Comparison of ENCODE assay signal across 10 mouse cellular contexts in genomic region chr13:5302141-5302540, GRCm38 (mm10).
DNase-seq lines count a peak whose midpoint lies in the region; ATAC-seq lines count a peak whose summit lies in the region.
"Had no signal": no experiment of that assay in that cellular context is flagged by ENCODE, and none has a peak within 500 bp of the region (broad histone marks: within the 10 kb centered on the region; RNA-seq: fewer than 3 reads in every experiment).

No protein-coding gene starts in this region.

- H3K27me3 ChIP-seq in embryonic facial prominence, embryonic 14.5 days (replicated peaks; ENCODE audit: control insufficient read depth, insufficient read depth, low read length): no peaks in the 10 kb centered on the region
- no peaks in the 10 kb centered on the region for H3K27me3 ChIP-seq in embryonic facial prominence, embryonic 10.5 days (replicated peaks; ENCODE audit: low read depth, poor library complexity, severe bottlenecking)
- H3K27me3 ChIP-seq in liver, embryonic 16.5 days (ENCODE audit: control insufficient read depth, insufficient read depth, low read depth, low read length): no peaks in the 10 kb centered on the region
- H3K27me3 ChIP-seq: embryonic facial prominence, embryonic 15.5 days had no signal

- WGBS in embryonic facial prominence, embryonic 14.5 days: 13% methylated on average over 1 of the region's 1 CpGs
- WGBS in embryonic facial prominence, embryonic 10.5 days: 13% methylated on average over 1 of the region's 1 CpGs
- 14% methylated on average over 1 of the region's 1 CpGs for WGBS in liver, embryonic 16.5 days (ENCODE audit: insufficient replicate concordance)

- H3K4me2 ChIP-seq in embryonic facial prominence, embryonic 14.5 days (ENCODE audit: low read depth, low read length): no peak overlapping the region
- no peak overlapping the region for H3K4me2 ChIP-seq in liver, embryonic 16.5 days (ENCODE audit: low read depth, low read length)
- H3K4me2 ChIP-seq: embryonic facial prominence, embryonic 15.5 days had no signal

- H3K36me3 ChIP-seq in embryonic facial prominence, embryonic 14.5 days (ENCODE audit: control insufficient read depth, insufficient read depth, low read length): no peaks in the 10 kb centered on the region
- no peaks in the 10 kb centered on the region for H3K36me3 ChIP-seq in embryonic facial prominence, embryonic 10.5 days (replicated peaks)
- no peaks in the 10 kb centered on the region for H3K36me3 ChIP-seq in liver, embryonic 16.5 days (ENCODE audit: control insufficient read depth, insufficient read depth)
- H3K36me3 ChIP-seq: embryonic facial prominence, embryonic 15.5 days had no signal

- no peak overlapping the region for H3K9ac ChIP-seq in embryonic facial prominence, embryonic 14.5 days (ENCODE audit: low read depth, low read length)
- no peak overlapping the region for H3K9ac ChIP-seq in liver, embryonic 16.5 days (ENCODE audit: low read depth, low read length)
- H3K9ac ChIP-seq: embryonic facial prominence, embryonic 15.5 days had no signal

- H3K4me3 ChIP-seq in embryonic facial prominence, embryonic 14.5 days (ENCODE audit: low read depth, low read length): no peak overlapping the region
- H3K4me3 ChIP-seq in embryonic facial prominence, embryonic 10.5 days: no peak overlapping the region
- no peak overlapping the region for H3K4me3 ChIP-seq in liver, embryonic 16.5 days (ENCODE audit: low read depth, low read length)
- H3K4me3 ChIP-seq: embryonic facial prominence, embryonic 15.5 days had no signal

- peak; percentile 41 for DNase-seq in embryonic facial prominence, embryonic 14.5 days (ENCODE audit: low spot score)
- DNase-seq in embryonic facial prominence, embryonic 10.5 days (ENCODE audit: low spot score): no peak
- DNase-seq in liver (no peak), MN1 (ENCODE audit: low spot score) (no peak)
- DNase-seq in Muller cell, postnatal 12 days (ENCODE audit: inconsistent ontology term): peak; percentile 66
- DNase-seq in heart, adult 9 months (ENCODE audit: low spot score in 2 of 2): peak; percentile 48 to 63
- DNase-seq in yolk sac, embryonic 10.5 days (ENCODE audit: low spot score): no peak

- no peaks in the 10 kb centered on the region for H3K9me3 ChIP-seq in embryonic facial prominence, embryonic 14.5 days (ENCODE audit: control insufficient read depth, low read length)
- no peaks in the 10 kb centered on the region for H3K9me3 ChIP-seq in embryonic facial prominence, embryonic 10.5 days
- H3K9me3 ChIP-seq in liver, embryonic 16.5 days (replicated peaks; ENCODE audit: control insufficient read depth, low read length): no peaks in the 10 kb centered on the region
- H3K9me3 ChIP-seq: embryonic facial prominence, embryonic 15.5 days had no signal

- H3K4me1 ChIP-seq in embryonic facial prominence, embryonic 14.5 days (ENCODE audit: control insufficient read depth, insufficient read depth, low read length): no peaks in the 10 kb centered on the region
- H3K4me1 ChIP-seq in embryonic facial prominence, embryonic 10.5 days: 0 out of 2 replicates have a peak, but pooled peaks cover 2% of the 10 kb centered on the region
- H3K4me1 ChIP-seq in liver, embryonic 16.5 days (ENCODE audit: control insufficient read depth, low read depth, low read length): no peaks in the 10 kb centered on the region
- H3K4me1 ChIP-seq: embryonic facial prominence, embryonic 15.5 days had no signal

- no peak; the same call in 1 of the 2 replicates for ATAC-seq in embryonic facial prominence, embryonic 14.5 days (ENCODE audit: low read depth)
- peak; percentile 16; the same call in 1 of the 2 replicates for ATAC-seq in liver, embryonic 16.5 days (ENCODE audit: low read depth)
- ATAC-seq: intestine, embryonic 16.5 days had no signal

- no peak overlapping the region for H3K27ac ChIP-seq in embryonic facial prominence, embryonic 14.5 days (replicated peaks; ENCODE audit: low read depth, low read length)
- no peak overlapping the region for H3K27ac ChIP-seq in embryonic facial prominence, embryonic 10.5 days (replicated peaks)
- H3K27ac ChIP-seq in liver, embryonic 16.5 days (ENCODE audit: low read length): no peak overlapping the region
- H3K27ac ChIP-seq: embryonic facial prominence, embryonic 15.5 days had no signal

Comparison
In these comparisons a context has a peak if more than half of its experiments do, and no peak if none do; other contexts are left out.
1. DNase-seq: peak in embryonic facial prominence, embryonic 14.5 days (single experiment), Muller cell, postnatal 12 days (single experiment) and heart, adult 9 months (2 of 2); none in embryonic facial prominence, embryonic 10.5 days (single experiment), liver (single experiment), MN1 (single experiment) and yolk sac, embryonic 10.5 days (single experiment).